Mouse (Mus musculus): ENCODE measurements around the gene Tmem14a. TPM values are rescaled to one million over a fixed set of nuclear protein-coding genes. Genes with fewer than 3 reads are reported as not detected.
"Not testable (repeated sequence)": the region's sequence is repeated elsewhere in the genome, so short reads cannot be mapped to it uniquely, and the experiment has no call there.

Tmem14a gene
- polyA plus RNA-seq, 1 experiment from 2014 or later: 20.9 TPM

DNA sequence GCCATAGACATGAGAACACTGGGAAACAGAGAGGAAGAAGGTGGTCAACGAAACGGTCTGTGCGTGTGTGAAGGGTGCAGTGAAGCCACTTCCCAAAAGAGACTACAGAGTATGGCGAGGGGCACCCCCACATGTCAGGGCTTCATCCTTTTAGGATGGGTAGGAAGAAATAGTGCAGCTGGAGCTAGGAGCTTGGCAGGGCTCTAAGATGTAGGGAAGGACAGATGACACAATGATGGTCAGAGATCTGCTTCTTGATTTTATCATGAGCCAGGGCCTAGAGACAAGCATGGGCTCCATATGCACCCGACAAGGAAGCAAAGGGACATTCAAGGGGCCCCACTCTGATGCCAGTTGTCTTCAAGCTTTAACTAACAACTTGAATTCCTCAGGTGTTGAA lies 44.0 kb downstream of the Tmem14a start:
- H3K9me3 ChIP-seq (ENCODE audit: control insufficient read depth, low read length): no peaks in the 10 kb centered on the region
- no peak for ATAC-seq
- no peak overlapping the region for H3K4me3 ChIP-seq (replicated peaks; ENCODE audit: low read length)
- no peak overlapping the region for H3K4me2 ChIP-seq (ENCODE audit: low read length)
- H3K9ac ChIP-seq (replicated peaks; ENCODE audit: low read depth, low read length): no peak overlapping the region
- WGBS: 97% methylated on average over 5 of the region's 5 CpGs
- no peak overlapping the region for H3K27ac ChIP-seq (ENCODE audit: low read length)
- H3K27me3 ChIP-seq (replicated peaks; ENCODE audit: control insufficient read depth, insufficient read depth, low read length): no peaks in the 10 kb centered on the region
- no peaks in the 10 kb centered on the region for H3K36me3 ChIP-seq (ENCODE audit: control insufficient read depth, insufficient read depth)
- H3K4me1 ChIP-seq (replicated peaks; ENCODE audit: control insufficient read depth, insufficient read depth, low read length): no peaks in the 10 kb centered on the region

GRCm38 (mm10) chr1:21263986-21264385 lies 45.6 kb downstream of the Tmem14a start:
- H3K4me2 ChIP-seq (ENCODE audit: low read length): no peak overlapping the region
- no peak for ATAC-seq
- WGBS: 87% methylated on average over 4 of the region's 4 CpGs

DNA sequence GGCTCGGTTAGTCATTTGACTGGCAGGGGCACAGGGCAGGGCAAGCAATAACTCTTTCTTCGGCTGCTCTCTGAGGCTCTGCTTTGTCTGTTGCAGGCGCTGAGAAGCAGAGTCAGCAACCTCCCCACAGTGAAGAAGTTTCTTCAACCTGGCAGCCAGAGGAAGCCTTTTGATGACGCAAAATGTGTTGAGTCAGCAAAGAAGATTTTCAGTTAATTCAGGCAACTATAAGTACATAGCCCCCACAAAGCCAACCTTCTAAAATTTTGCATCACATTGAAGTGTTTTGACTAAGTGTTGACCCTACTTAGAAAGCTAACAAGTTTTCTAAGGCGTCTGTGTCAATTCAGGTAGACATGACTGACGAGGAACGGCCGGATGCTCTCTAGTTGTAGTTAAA lies 46.4 kb downstream of the Tmem14a start:
- no peak overlapping the region for H3K4me2 ChIP-seq (ENCODE audit: low read length)
- H3K9me3 ChIP-seq (ENCODE audit: control insufficient read depth, low read length): no peaks in the 10 kb centered on the region
- H3K4me3 ChIP-seq (replicated peaks; ENCODE audit: low read length): no peak overlapping the region
- H3K27me3 ChIP-seq (replicated peaks; ENCODE audit: control insufficient read depth, insufficient read depth, low read length): no peaks in the 10 kb centered on the region
- no peaks in the 10 kb centered on the region for H3K4me1 ChIP-seq (replicated peaks; ENCODE audit: control insufficient read depth, insufficient read depth, low read length)
- no peaks in the 10 kb centered on the region for H3K36me3 ChIP-seq (ENCODE audit: control insufficient read depth, insufficient read depth)
- 81% methylated on average over 8 of the region's 8 CpGs for WGBS
- no peak for ATAC-seq
- H3K27ac ChIP-seq (ENCODE audit: low read length): no peak overlapping the region
- no peak overlapping the region for H3K9ac ChIP-seq (replicated peaks; ENCODE audit: low read depth, low read length)

More at GRCm38 (mm10) chr1:21263986-21264385, 45.6 kb downstream of the Tmem14a start:
- H3K27me3 ChIP-seq (replicated peaks; ENCODE audit: control insufficient read depth, insufficient read depth, low read length): no peaks in the 10 kb centered on the region
- H3K9ac ChIP-seq (replicated peaks; ENCODE audit: low read depth, low read length): no peak overlapping the region
- H3K4me3 ChIP-seq (replicated peaks; ENCODE audit: low read length): no peak overlapping the region
- no peaks in the 10 kb centered on the region for H3K4me1 ChIP-seq (replicated peaks; ENCODE audit: control insufficient read depth, insufficient read depth, low read length)
- no peak overlapping the region for H3K27ac ChIP-seq (ENCODE audit: low read length)
- no peaks in the 10 kb centered on the region for H3K36me3 ChIP-seq (ENCODE audit: control insufficient read depth, insufficient read depth)
- no peaks in the 10 kb centered on the region for H3K9me3 ChIP-seq (ENCODE audit: control insufficient read depth, low read length)

DNA sequence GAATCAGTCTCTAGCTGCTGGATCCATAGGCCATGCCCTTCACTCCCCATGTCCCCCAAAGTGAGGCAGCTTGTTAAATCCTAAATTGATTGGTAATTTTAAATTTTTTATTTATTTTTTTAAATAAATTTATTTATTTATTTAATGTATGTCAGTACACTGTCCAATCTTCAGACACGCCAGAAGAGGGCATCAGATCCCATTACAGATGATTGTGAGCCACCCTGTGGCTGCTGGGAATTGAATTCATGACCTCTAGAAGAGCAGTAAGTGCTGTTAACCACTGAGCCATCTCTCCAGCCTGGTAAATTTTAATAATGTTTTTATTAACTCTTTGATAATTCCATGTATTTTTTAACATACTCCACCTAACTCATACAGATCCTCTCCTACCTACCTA lies 48.4 kb downstream of the Tmem14a start:
- Histone ChIP-seq H3K4me3 (replicated peaks; ENCODE audit: low read length) (no peak overlapping the region), H3K27me3 (replicated peaks; ENCODE audit: control insufficient read depth, insufficient read depth, low read length) (no peaks in the 10 kb centered on the region), H3K9ac (replicated peaks; ENCODE audit: low read depth, low read length) (no peak overlapping the region), H3K27ac (ENCODE audit: low read length) (no peak overlapping the region), H3K9me3 (ENCODE audit: control insufficient read depth, low read length) (no peaks in the 10 kb centered on the region), H3K4me1 (replicated peaks; ENCODE audit: control insufficient read depth, insufficient read depth, low read length) (0 out of 2 replicates have a peak, but pooled peaks cover 2% of the 10 kb centered on the region), H3K4me2 (ENCODE audit: low read length) (no peak overlapping the region), H3K36me3 (ENCODE audit: control insufficient read depth, insufficient read depth) (no peaks in the 10 kb centered on the region)
- no peak for ATAC-seq
- 78% methylated on average over 1 of the region's 1 CpGs for whole genome bisulfite sequencing

GRCm38 (mm10) chr1:21267466-21267865 lies 49.1 kb downstream of the Tmem14a start:
- not testable (repeated sequence) for H3K36me3 ChIP-seq (ENCODE audit: control insufficient read depth, insufficient read depth); H3K9ac ChIP-seq (replicated peaks; ENCODE audit: low read depth, low read length); ATAC-seq; H3K27me3 ChIP-seq (replicated peaks; ENCODE audit: control insufficient read depth, insufficient read depth, low read length); H3K4me3 ChIP-seq (replicated peaks; ENCODE audit: low read length); H3K9me3 ChIP-seq (ENCODE audit: control insufficient read depth, low read length); H3K4me1 ChIP-seq (replicated peaks; ENCODE audit: control insufficient read depth, insufficient read depth, low read length); H3K4me2 ChIP-seq (ENCODE audit: low read length); H3K27ac ChIP-seq (ENCODE audit: low read length)
- 87% methylated on average over 6 of the region's 7 CpGs for WGBS

DNA sequence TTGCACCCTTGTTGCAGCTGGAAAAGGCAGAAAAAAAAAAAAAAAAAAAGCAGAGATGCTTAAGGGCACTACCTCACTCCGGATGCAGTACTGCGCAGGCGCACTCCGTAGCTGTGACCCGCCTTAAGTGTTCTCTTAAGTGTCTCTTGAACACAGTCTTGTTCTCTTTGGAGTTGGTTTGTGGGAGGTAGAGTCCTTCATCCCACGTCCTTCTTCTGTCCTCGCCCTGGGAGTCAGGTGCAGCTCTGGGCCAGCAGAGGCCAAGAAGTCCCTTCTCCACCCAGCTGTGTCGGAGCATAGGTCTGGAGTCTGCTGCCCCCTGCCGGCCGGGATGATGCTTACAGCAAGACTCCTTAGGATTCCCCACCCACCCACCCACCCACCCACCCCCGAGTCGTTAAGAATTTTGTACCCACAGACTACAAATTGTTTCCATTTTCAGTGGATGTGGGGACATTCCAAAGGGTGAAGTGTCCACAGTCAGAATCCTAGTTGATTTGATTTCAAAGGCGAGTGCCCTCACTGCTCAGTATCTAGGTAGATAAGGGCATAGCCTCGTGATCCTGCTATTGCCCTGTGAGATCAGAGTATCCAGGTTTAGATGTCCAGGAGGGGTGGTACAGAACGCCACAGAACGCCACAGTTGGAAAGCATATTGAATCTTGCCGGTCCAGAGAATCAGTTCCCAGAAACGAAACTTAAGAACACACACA lies 53.1 kb downstream of the Tmem14a start:
- Histone ChIP-seq H3K4me3 (replicated peaks; ENCODE audit: low read length) (peak overlapping the region; percentile 22), H3K36me3 (ENCODE audit: control insufficient read depth, insufficient read depth) (no peaks in the 10 kb centered on the region), H3K4me2 (ENCODE audit: low read length) (peak overlapping the region; percentile 48), H3K9ac (replicated peaks; ENCODE audit: low read depth, low read length) (no peak overlapping the region), H3K27me3 (replicated peaks; ENCODE audit: control insufficient read depth, insufficient read depth, low read length) (no peaks in the 10 kb centered on the region), H3K4me1 (replicated peaks; ENCODE audit: control insufficient read depth, insufficient read depth, low read length) (peaks cover 5% of the 10 kb centered on the region; the same call in 1 of the 2 replicates), H3K27ac (ENCODE audit: low read length) (no peak overlapping the region), H3K9me3 (ENCODE audit: control insufficient read depth, low read length) (no peaks in the 10 kb centered on the region)
- peak; percentile 79 for ATAC-seq
- 23% methylated on average over 18 of the region's 18 CpGs for WGBS

GRCm38 (mm10) chr1:21272056-21272431 lies 53.7 kb downstream of the Tmem14a start:
- Histone ChIP-seq H3K4me3 (replicated peaks; ENCODE audit: low read length) (peak overlapping the region; percentile 22), H3K4me1 (replicated peaks; ENCODE audit: control insufficient read depth, insufficient read depth, low read length) (peaks cover 5% of the 10 kb centered on the region; the same call in 1 of the 2 replicates), H3K9me3 (ENCODE audit: control insufficient read depth, low read length) (no peaks in the 10 kb centered on the region), H3K36me3 (ENCODE audit: control insufficient read depth, insufficient read depth) (no peaks in the 10 kb centered on the region), H3K9ac (replicated peaks; ENCODE audit: low read depth, low read length) (0 out of 2 replicates have a peak overlapping the region, but pooled peaks have one; percentile 17), H3K4me2 (ENCODE audit: low read length) (peak overlapping the region; percentile 48), H3K27ac (ENCODE audit: low read length) (no peak overlapping the region), H3K27me3 (replicated peaks; ENCODE audit: control insufficient read depth, insufficient read depth, low read length) (no peaks in the 10 kb centered on the region)
- peak; percentile 66; the same call in 1 of the 2 replicates for ATAC-seq
- 24% methylated on average over 14 of the region's 14 CpGs for WGBS

DNA sequence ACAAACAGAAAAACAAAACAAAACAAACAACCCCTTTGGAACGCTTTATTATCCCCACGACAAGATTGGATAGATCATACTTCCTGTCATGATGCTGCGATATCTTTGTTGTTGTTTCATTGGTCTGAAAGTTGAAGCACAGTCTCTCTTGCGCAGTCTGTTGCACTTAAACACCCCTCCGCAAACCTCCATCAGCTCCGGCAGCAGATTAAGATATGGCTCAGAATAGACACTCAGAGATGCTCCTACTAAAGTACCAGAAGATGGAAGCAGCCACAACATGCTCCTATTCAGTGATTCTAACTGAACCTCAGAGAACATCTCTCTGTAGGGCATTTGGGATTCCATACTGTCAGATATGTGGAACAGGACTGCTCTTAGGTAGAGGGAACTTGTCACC lies 54.7 kb downstream of the Tmem14a start:
- Histone ChIP-seq H3K27me3 (replicated peaks; ENCODE audit: control insufficient read depth, insufficient read depth, low read length) (no peaks in the 10 kb centered on the region), H3K4me3 (replicated peaks; ENCODE audit: low read length) (no peak overlapping the region), H3K36me3 (ENCODE audit: control insufficient read depth, insufficient read depth) (no peaks in the 10 kb centered on the region), H3K9ac (replicated peaks; ENCODE audit: low read depth, low read length) (no peak overlapping the region), H3K4me2 (ENCODE audit: low read length) (no peak overlapping the region), H3K9me3 (ENCODE audit: control insufficient read depth, low read length) (no peaks in the 10 kb centered on the region), H3K27ac (ENCODE audit: low read length) (no peak overlapping the region), H3K4me1 (replicated peaks; ENCODE audit: control insufficient read depth, insufficient read depth, low read length) (peaks cover 5% of the 10 kb centered on the region; the same call in 1 of the 2 replicates)
- ATAC-seq: no peak
- 96% methylated on average over 6 of the region's 6 CpGs for WGBS

GRCm38 (mm10) chr1:21274437-21275040 lies 56.2 kb downstream of the Tmem14a start:
- Histone ChIP-seq H3K4me3 (replicated peaks; ENCODE audit: low read length) (no peak overlapping the region), H3K27me3 (replicated peaks; ENCODE audit: control insufficient read depth, insufficient read depth, low read length) (no peaks in the 10 kb centered on the region), H3K9me3 (ENCODE audit: control insufficient read depth, low read length) (no peaks in the 10 kb centered on the region), H3K9ac (replicated peaks; ENCODE audit: low read depth, low read length) (no peak overlapping the region), H3K4me2 (ENCODE audit: low read length) (no peak overlapping the region), H3K36me3 (ENCODE audit: control insufficient read depth, insufficient read depth) (no peaks in the 10 kb centered on the region), H3K27ac (ENCODE audit: low read length) (no peak overlapping the region), H3K4me1 (replicated peaks; ENCODE audit: control insufficient read depth, insufficient read depth, low read length) (peaks cover 5% of the 10 kb centered on the region; the same call in 1 of the 2 replicates)
- no peak for ATAC-seq
- WGBS: 74% methylated on average over 2 of the region's 2 CpGs
